Mouse (Mus musculus) brain, embryonic 14.5 days (tissue): ENCODE measurements around the gene Usp46.

ENCODE experiments used
- CTCF ChIP-seq: fragments of 200-500 bp; IDR thresholded peaks from 2 replicates; pipeline ENCODE4 v1.5.1; 2012; ENCODE audit warnings: inconsistent platforms, mild to moderate bottlenecking, moderate library complexity, borderline replicate concordance; ENCODE audit not compliant: insufficient read depth, insufficient read length; ENCODE audit errors: extremely low read depth
- POLR2A ChIP-seq: fragments of 200-500 bp; IDR thresholded peaks from 2 replicates; pipeline ENCODE4 v1.6.1; 2012; ENCODE audit warnings: mild to moderate bottlenecking, inconsistent platforms, borderline replicate concordance; ENCODE audit not compliant: poor library complexity, insufficient read depth, insufficient read length, severe bottlenecking; ENCODE audit errors: extremely low read depth

- no peak for TF ChIP-seq CTCF
- TF ChIP-seq POLR2A: no peak
Observed at GRCm38 (mm10) chr5:73969338-73969737, 98.9 kb downstream of the Usp46 start.
